Mouse (Mus musculus) stomach, postnatal 0 days (tissue): ENCODE data around the gene Skor1.

Experiments
- CTCF ChIP-seq: IDR thresholded peaks from 2 replicates; pipeline ENCODE4 v1.5.1; 2016; ENCODE audit warnings: antibody characterized with exemption, low read depth, mild to moderate bottlenecking, moderate library complexity
- EP300 ChIP-seq: optimal IDR thresholded peaks from 2 replicates; pipeline ENCODE3; 2016; ENCODE audit warnings: antibody characterized with exemption

DNA sequence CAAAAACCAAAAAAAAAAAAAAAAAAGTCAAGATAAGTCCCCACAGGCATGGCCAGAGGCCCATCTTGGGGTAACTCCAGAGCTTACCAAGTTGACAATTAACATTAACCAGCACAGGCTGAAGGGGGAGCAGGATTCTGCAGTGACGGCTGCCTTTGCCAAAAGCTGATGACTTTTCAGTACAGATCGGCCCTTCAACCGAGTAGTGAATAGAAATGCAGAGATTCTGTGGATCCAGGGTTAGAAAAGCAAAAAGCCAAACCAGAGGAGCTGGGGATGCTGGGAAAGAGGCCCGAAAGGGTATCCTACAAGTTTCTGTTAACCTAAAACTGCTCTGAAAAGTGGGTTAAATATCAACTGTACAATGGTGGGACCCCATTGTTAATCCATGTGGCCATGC lies 40.2 kb downstream of the Skor1 start:
- TF ChIP-seq CTCF (peak; percentile 27), EP300 (no peak)
